Mouse (Mus musculus) frontal cortex, postnatal 10 days (tissue): ENCODE results near the gene Dmc1.

Experiments
- DNase-seq, 2 experiments: peaks; one replicate each; pipeline ENCODE4 v3.0.0; 2022; ENCODE audit warnings: low spot score in 2 of 2, mixed read lengths in 1 of 2

Gene Dmc1

GRCm38 (mm10) chr15:79511553-79512320, 93.2 kb downstream of the Dmc1 start:
- peak; percentile 73 to 90 for DNase-seq
